Mouse (Mus musculus) liver, postnatal 0 days (tissue): ENCODE measurements around the gene Cyp2d10.
A peak's percentile ranks its signal among the peaks of the same experiment; 100 is the strongest.

ENCODE experiments used
- CTCF ChIP-seq: sonication (generic); IDR thresholded peaks from 2 replicates; pipeline ENCODE4 v1.5.1; 2016; ENCODE audit warnings: antibody characterized with exemption, low read depth
- EP300 ChIP-seq: IDR thresholded peaks from 2 replicates; pipeline ENCODE4 v1.6.1; 2016; ENCODE audit warnings: antibody characterized with exemption, low read depth, mild to moderate bottlenecking

- no peak for TF ChIP-seq CTCF
- TF ChIP-seq EP300 = peak; percentile 55; the same call in 1 of the 2 replicates
Measured at GRCm38 (mm10) chr15:82378261-82379180, 28.5 kb downstream of the Cyp2d10 start.
